Mouse (Mus musculus) lung, postnatal 0 days (tissue): ENCODE measurements at regions not wholly inside any gene's neighbourhood (a gene's known extent, or its start where the extent isn't known, plus 50 kb on each side); places are given as distances from the start of the nearest gene placed in this dataset.

ENCODE experiments used
- ATAC-seq: fragments of 200-750 bp; cut with Nextera tagmentation; 2 replicates; pipeline ENCODE4 v1.8.0; 2017; ENCODE audit warnings: moderate library complexity
- DNase-seq: peaks from one replicate; pipeline ENCODE4 v3.0.0-alpha.2; 2016; ENCODE audit warnings: low spot score
- H3K27ac ChIP-seq: fragments of 300-500 bp; sonication (generic); 2 replicates; pipeline ENCODE4 v1.5.1; 2014; ENCODE audit warnings: antibody characterized with exemption, mild to moderate bottlenecking, low read length, mixed read lengths
- H3K27me3 ChIP-seq: fragments of 300-500 bp; sonication (generic); replicated peaks from 2 replicates; pipeline ENCODE4 v1.6.1; 2014; ENCODE audit warnings: low read length, mixed read lengths; ENCODE audit not compliant: insufficient read depth
- H3K36me3 ChIP-seq: fragments of 300-500 bp; sonication (generic); 2 replicates; pipeline ENCODE4 v1.6.1; 2014; ENCODE audit warnings: low read length, mixed read lengths; ENCODE audit not compliant: insufficient read depth
- H3K4me1 ChIP-seq: fragments of 300-500 bp; sonication (generic); 2 replicates; pipeline ENCODE4 v1.6.1; 2014; ENCODE audit warnings: antibody characterized with exemption, low read depth, low read length, mixed read lengths; ENCODE audit not compliant: insufficient read depth
- H3K4me2 ChIP-seq: fragments of 300-500 bp; sonication (generic); replicated peaks from 2 replicates; pipeline ENCODE4 v1.6.1; 2014; ENCODE audit warnings: low read depth, mild to moderate bottlenecking, low read length, moderate library complexity, mixed read lengths
- H3K4me3 ChIP-seq: fragments of 300-500 bp; sonication (generic); 2 replicates; pipeline ENCODE4 v1.5.1; 2014; ENCODE audit warnings: low read depth, low read length
- H3K9ac ChIP-seq: fragments of 300-500 bp; sonication (generic); replicated peaks from 2 replicates; pipeline ENCODE4 v1.6.1; 2014; ENCODE audit warnings: low read depth, mild to moderate bottlenecking
- H3K9me3 ChIP-seq: fragments of 300-500 bp; sonication (generic); 2 replicates; pipeline ENCODE4 v1.6.1; 2016; ENCODE audit warnings: low read length, mixed read lengths
- CTCF ChIP-seq: IDR thresholded peaks from 2 replicates; pipeline ENCODE4 v1.5.1; 2016; ENCODE audit warnings: antibody characterized with exemption, mild to moderate bottlenecking
- EP300 ChIP-seq: IDR thresholded peaks from 2 replicates; pipeline ENCODE4 v1.6.1; 2016; ENCODE audit warnings: antibody characterized with exemption, mild to moderate bottlenecking, control low read depth
- WGBS: fragments of 180-500 bp; shearing (Covaris S2); extraction: QIAGEN DNeasy Blood & Tissue Kit; methylation state at CpG from one replicate; pipeline ENCODE4 v1.1.7; 2014; 5-methylcytosine and 5-hydroxymethylcytosine counted together

GRCm38 (mm10) chr16:21289528-21289927 is 85.0 kb downstream of the Ephb3 start:
- DNase-seq (peak; percentile 95), ATAC-seq (peak; percentile 83)
- Histone ChIP-seq H3K4me3 (no peak overlapping the region), H3K27ac (peak overlapping the region; percentile 38; the same call in 1 of the 2 replicates), H3K9ac (no peak overlapping the region), H3K4me2 (no peak overlapping the region), H3K9me3 (no peaks in the 10 kb centered on the region), H3K4me1 (no peaks in the 10 kb centered on the region; the same call in 1 of the 2 replicates), H3K36me3 (no peaks in the 10 kb centered on the region), H3K27me3 (no peaks in the 10 kb centered on the region)
- TF ChIP-seq CTCF: no peak
- TF ChIP-seq EP300: peak; percentile 58; the same call in 1 of the 2 replicates
- WGBS: 21% methylated on average over 7 of the region's 7 CpGs

GRCm38 (mm10) chr16:21293010-21293409 is 88.5 kb downstream of the Ephb3 start:
- Histone ChIP-seq H3K9ac (no peak overlapping the region), H3K27ac (peak overlapping the region; percentile 47), H3K4me3 (no peak overlapping the region), H3K9me3 (no peaks in the 10 kb centered on the region), H3K4me1 (peaks cover 4% of the 10 kb centered on the region; the same call in 1 of the 2 replicates), H3K36me3 (no peaks in the 10 kb centered on the region), H3K27me3 (no peaks in the 10 kb centered on the region), H3K4me2 (no peak overlapping the region)
- TF ChIP-seq EP300: no peak
- TF ChIP-seq CTCF: no peak
- DNase-seq (no peak), ATAC-seq (no peak)
- 39% methylated on average over 11 of the region's 11 CpGs for WGBS

GRCm38 (mm10) chr16:21293569-21293968 is 89.0 kb downstream of the Ephb3 start:
- H3K27ac ChIP-seq: no peak overlapping the region
- DNase-seq: peak; percentile 74
- no peak overlapping the region for H3K9ac ChIP-seq
- no peaks in the 10 kb centered on the region for H3K36me3 ChIP-seq
- H3K9me3 ChIP-seq: no peaks in the 10 kb centered on the region
- WGBS: 30% methylated on average over 3 of the region's 3 CpGs
- H3K4me2 ChIP-seq: no peak overlapping the region
- no peaks in the 10 kb centered on the region for H3K27me3 ChIP-seq
- peaks cover 4% of the 10 kb centered on the region; the same call in 1 of the 2 replicates for H3K4me1 ChIP-seq
- H3K4me3 ChIP-seq: no peak overlapping the region
- TF ChIP-seq EP300 (no peak), CTCF (no peak)
- ATAC-seq: peak; percentile 57

- DNase-seq (peak; percentile 86), ATAC-seq (peak; percentile 79)
- no peak overlapping the region for H3K27ac ChIP-seq
- H3K36me3 ChIP-seq: no peaks in the 10 kb centered on the region
- no peaks in the 10 kb centered on the region for H3K9me3 ChIP-seq
- 18% methylated on average over 9 of the region's 9 CpGs for WGBS
- H3K9ac ChIP-seq: no peak overlapping the region
- H3K27me3 ChIP-seq: no peaks in the 10 kb centered on the region
- peak; percentile 24; the same call in 1 of the 2 replicates for TF ChIP-seq CTCF
- 0 out of 2 replicates have a peak, but pooled peaks have one; percentile 22 for TF ChIP-seq EP300
- H3K4me1 ChIP-seq: peaks cover 4% of the 10 kb centered on the region; the same call in 1 of the 2 replicates
- H3K4me3 ChIP-seq: no peak overlapping the region
- no peak overlapping the region for H3K4me2 ChIP-seq
Measured at GRCm38 (mm10) chr16:21294677-21295411, 90.3 kb downstream of the Ephb3 start.

- no peak overlapping the region for H3K4me2 ChIP-seq
Measured at GRCm38 (mm10) chr16:21295956-21296733, 91.6 kb downstream of the Ephb3 start.

GRCm38 (mm10) chr16:21296786-21297185 is 92.2 kb downstream of the Ephb3 start:
- WGBS: 59% methylated on average over 3 of the region's 3 CpGs
- peaks cover 4% of the 10 kb centered on the region; the same call in 1 of the 2 replicates for H3K4me1 ChIP-seq
- no peak overlapping the region for H3K27ac ChIP-seq

More at GRCm38 (mm10) chr16:21295956-21296733, 91.6 kb downstream of the Ephb3 start:
- ATAC-seq (peak; percentile 12; the same call in 1 of the 2 replicates), DNase-seq (peak; percentile 67)
- 51% methylated on average over 13 of the region's 13 CpGs for WGBS
- TF ChIP-seq CTCF: no peak
- 0 out of 2 replicates have a peak, but pooled peaks have one; percentile 23 for TF ChIP-seq EP300
- Histone ChIP-seq H3K27me3 (no peaks in the 10 kb centered on the region), H3K9ac (no peak overlapping the region), H3K27ac (no peak overlapping the region), H3K4me1 (peaks cover 4% of the 10 kb centered on the region; the same call in 1 of the 2 replicates), H3K4me3 (no peak overlapping the region), H3K36me3 (no peaks in the 10 kb centered on the region), H3K9me3 (no peaks in the 10 kb centered on the region)

More at GRCm38 (mm10) chr16:21296786-21297185, 92.2 kb downstream of the Ephb3 start:
- ATAC-seq (no peak), DNase-seq (no peak)
- no peaks in the 10 kb centered on the region for H3K9me3 ChIP-seq
- TF ChIP-seq EP300 (no peak), CTCF (no peak)
- no peak overlapping the region for H3K4me2 ChIP-seq
- H3K36me3 ChIP-seq: no peaks in the 10 kb centered on the region
- no peak overlapping the region for H3K9ac ChIP-seq
- H3K4me3 ChIP-seq: no peak overlapping the region
- H3K27me3 ChIP-seq: no peaks in the 10 kb centered on the region
